Mouse (Mus musculus) hindlimb bud, embryonic 11.5 days (tissue): ENCODE data around the gene Bhmt.

Experiments
- DNase-seq: peaks from one replicate; pipeline ENCODE4 v3.0.0-alpha.2; 2012; ENCODE audit warnings: low read depth, low spot score; ENCODE audit errors: extremely low spot score

Bhmt gene

DNA sequence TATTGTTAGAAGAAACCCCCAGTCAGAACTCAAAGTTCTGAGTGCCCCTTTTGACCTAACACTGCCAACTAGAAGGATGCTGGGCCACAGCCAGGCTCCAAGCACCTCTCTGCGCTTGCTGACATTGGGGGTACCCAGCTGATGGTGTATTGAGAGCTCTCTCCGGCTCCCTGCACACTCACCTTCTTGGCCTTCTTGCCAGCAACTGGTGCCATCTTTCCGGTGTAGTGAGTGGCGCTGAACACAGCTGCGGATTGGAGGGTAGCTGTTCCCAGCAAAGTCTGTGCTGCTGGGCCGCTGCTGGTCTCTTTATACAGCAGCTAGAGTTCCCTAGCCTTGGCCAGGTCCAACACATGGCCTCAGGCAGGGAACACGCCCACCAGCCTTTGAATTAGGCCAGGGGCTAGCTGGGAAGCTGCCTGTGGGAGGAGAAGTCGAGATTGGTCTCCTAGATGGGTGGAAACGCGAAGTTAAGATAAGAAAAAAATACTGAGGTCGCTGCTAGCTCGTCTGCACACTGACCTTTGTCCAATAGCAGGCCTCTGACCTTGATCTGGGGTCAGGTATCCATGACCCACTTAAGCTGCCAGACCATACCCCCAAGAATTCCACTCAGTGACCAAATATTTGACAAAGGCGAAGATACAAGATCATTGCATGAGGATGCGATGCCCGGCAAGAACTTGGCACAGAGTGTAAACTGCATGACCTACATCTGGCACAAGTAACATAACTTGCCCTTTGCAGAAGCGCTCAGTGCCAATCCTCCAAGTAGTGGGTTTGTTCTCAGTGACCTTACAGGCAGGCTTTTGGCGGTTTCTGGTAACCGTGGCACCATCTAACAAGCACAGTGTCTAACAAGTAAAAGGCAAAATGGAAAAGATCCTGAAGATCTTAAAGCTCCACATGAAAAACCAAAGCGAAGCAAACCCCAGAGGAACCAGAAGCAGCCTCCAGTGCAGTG is at the start of gene Bhmt:
Bhmt (minus strand) TSS at position 680 of the 964 bp plus-strand sequence.
- DNase-seq, result no peak

DNA sequence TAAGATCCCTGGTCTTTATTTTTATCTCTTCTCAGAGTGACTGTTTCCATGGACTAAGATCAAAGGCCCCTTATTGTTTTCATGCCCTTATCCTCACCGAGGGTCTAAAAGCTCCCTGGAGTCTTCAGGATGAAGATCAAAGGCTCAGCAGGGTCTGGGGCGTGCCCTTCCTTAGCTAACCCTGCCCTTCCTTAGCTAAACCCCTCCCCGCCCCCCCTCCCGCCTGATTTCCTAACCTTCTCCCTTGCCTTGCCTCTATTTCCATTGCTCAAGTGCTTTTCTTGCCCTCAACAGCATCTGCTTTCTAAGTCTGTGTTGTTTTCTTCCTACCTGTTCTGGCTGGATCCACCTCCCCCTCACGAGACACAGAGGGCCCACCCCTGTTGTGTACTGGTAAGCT is 49.6 kb upstream of the Bhmt start:
- no peak for DNase-seq

DNA sequence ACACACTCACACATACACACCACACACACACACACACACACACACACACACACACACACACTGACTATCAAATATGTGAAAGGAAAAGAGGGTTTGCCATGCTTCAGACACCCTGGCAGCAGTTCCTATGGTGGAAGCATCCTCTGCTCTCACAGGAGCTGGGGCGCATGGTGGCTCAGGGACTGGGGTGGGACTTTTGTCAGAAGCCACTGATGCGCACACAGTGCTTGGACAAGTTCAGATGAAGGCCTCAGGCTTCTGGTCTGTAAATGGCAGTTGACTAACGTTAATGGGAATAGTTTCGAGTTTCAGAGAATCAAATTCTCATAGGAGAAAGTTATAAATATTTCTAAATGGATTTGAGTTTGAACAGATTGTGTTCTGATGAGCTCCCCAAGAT is 47.5 kb upstream of the Bhmt start:
- no peak for DNase-seq

GRCm38 (mm10) chr13:93683336-93683735 is 45.6 kb upstream of the Bhmt start:
- DNase-seq, result no peak

- no peak for DNase-seq
Measured at GRCm38 (mm10) chr13:93676864-93677263, 39.1 kb upstream of the Bhmt start.

DNA sequence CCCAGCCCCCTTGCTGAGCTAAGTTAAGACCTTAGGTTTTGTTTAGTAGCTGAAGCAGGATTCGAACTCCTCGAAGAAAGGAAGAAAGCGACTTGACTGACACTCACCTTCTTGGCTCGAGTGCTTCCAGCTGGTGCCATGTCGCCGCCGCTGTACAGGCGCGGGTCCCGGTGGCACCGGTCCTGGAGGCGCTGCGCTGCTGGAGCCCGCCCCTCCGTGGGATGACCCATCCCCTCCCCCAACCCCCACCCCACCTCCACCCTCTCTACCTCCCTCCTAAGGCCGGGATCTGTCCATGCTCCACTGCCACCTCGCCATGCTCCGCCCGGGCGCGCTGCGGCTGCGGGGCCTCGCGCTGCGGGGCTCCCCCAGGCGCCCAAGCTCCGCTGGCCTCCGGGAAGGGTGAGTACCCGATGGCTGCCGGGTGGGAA is 36.4 kb upstream of the Bhmt start, which contains the start of the genes Bhmt2 and Dmgdh:
Bhmt2 (minus strand) TSS at position 172 of the 431 bp plus-strand sequence.
Dmgdh (plus strand) TSS at position 303 of the 431 bp plus-strand sequence.
- DNase-seq, result no peak

- DNase-seq, result no peak
Measured at GRCm38 (mm10) chr13:93673296-93673695, 35.5 kb upstream of the Bhmt start.

GRCm38 (mm10) chr13:93672371-93672770 is 34.6 kb upstream of the Bhmt start:
- no peak for DNase-seq

GRCm38 (mm10) chr13:93667586-93667985 is 29.8 kb upstream of the Bhmt start:
- DNase-seq, result no peak

GRCm38 (mm10) chr13:93657941-93658340 is 20.2 kb upstream of the Bhmt start:
- no peak for DNase-seq

GRCm38 (mm10) chr13:93653382-93653781 is 15.6 kb upstream of the Bhmt start:
- DNase-seq, result no peak

- no peak for DNase-seq
Measured at GRCm38 (mm10) chr13:93648387-93649130, 10.8 kb upstream of the Bhmt start.

DNA sequence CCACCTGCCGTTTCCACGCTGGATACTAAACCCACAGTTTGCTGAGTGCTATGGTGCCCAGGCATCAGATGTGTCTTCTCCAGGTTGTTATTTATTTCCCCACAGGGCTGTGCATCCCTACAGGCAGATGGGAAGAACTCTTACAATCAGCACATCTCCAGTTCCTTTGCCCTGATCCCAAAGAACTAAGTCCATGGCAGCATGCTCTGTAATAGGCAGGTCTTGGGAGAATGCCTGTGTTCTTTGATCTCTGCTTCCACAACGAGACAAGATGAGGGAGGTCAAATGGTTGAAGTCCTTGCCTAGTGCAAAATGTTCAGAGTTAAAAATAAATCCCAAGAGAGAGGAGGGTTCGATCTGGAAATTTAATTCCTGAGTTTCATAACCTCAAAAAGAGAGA is 1.9 kb upstream of the Bhmt start:
- DNase-seq, result no peak

GRCm38 (mm10) chr13:93636561-93636960 is 1.2 kb downstream of the Bhmt start:
- DNase-seq, result no peak

- no peak for DNase-seq
Measured at GRCm38 (mm10) chr13:93632927-93633326, 4.8 kb downstream of the Bhmt start.

DNA sequence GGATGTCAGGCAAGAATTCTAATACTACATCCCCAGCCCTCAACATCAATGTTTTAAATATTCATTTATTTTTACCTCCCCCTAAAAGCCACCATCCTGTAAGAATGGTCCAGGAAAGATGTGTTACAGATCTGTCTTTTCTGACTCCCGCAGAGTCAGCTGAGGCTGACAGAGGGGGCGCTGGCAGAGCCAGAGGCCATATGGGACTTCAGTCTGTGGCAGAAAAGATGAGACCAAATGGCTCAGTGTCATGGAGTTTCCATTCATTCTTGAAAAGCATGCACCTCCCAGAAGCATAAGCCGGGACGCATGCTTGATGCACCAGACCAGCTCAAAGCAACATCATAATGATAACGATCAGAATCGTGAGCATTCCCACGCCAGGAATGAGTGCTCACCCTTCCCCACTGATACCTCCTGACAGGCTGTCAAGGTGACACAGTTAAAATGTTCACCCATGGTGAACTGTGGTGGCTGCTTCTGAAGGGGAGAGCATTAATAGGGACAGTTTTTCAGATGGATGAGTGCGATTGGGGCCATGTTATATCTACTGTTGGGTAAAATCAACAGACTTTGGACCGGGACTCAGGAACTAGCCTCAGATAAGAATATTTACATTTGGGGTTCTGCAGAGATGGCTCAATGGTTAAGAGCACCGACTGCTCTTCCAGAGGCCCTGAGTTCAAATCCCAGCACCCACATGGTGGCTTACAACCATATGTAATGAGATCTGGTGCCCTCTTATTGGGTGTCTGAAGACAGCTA is 6.6 kb downstream of the Bhmt start:
- no peak for DNase-seq

DNA sequence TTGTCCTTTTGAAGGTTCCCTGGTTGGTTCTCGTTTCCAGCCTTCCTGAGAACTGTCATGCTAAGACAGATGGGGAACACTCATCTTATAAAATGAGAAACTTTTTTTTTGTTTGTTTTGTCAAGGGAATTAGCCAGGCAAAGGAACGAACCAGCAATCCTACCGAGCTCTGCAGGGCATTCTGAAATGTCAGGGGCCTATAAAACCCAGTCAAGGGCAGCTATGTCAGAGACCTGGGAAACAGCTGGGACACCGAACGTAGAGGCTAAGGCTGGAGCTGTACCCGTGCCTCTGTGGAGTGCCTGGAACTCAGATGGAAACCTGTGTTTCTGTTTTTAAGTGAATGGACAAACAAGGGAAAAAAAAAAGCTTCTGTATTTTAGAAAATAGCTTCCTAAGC is 8.9 kb downstream of the Bhmt start:
- no peak for DNase-seq

DNA sequence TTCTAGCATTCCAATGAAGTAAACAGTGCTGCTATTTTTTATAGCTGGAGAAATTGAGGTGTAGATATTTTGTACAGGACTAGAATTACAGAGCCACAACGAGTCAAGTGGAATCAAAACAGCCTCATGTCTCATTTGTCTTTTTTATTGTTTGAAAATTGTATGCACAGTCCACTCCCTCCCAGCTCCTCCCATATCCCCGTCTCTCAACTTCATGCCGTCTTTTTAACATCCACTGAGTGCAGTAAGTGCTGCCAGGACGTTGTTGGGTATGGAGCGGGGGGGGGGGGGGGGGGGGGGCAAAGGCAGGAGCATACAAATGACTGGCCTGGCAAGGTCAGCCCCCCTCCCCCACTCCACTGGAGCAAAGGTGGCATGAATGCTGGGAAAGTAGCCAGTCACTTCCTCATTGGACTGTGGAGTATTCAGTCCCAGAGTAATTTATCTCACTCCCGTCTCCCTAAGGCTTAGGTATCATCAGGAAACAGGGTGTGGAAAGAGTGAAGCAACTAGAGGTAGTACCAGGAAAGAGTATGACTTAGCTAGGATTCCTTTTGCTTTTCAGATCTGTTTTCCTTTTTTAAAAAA is 23.3 kb downstream of the Bhmt start:
- no peak for DNase-seq

DNA sequence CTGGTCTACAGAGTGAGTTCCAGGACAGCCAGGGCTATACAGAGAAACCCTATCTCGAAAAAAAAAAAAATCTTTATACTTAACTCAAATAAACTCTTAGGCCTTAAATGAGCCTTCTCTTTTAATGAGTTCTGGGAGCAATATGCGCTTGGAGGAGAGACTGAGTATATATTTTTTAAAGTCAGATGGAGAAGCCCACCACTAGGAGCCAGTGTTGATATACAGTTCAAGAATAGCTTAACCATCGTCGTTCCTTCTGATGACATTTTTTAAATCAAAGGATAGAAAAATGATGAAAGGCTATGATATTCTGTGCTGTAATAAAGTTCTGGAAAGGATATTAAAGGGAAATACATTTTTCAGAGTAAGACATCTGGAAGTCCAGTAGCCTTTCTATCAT is 24.0 kb downstream of the Bhmt start:
- no peak for DNase-seq
